Mouse (Mus musculus): ENCODE data around the gene Dazap2.
"Not testable (repeated sequence)": the region's sequence is repeated elsewhere in the genome, so short reads cannot be mapped to it uniquely, and the experiment has no call there.

Dazap2 gene

GRCm38 (mm10) chr15:100614996-100615824 lies at the start of gene Dazap2:
Gene Dazap2, plus strand, starts transcription at chr15:100615349.
- DNase-seq (ENCODE audit: low spot score in 2 of 2) = peak; percentile 95 to 98

DNA sequence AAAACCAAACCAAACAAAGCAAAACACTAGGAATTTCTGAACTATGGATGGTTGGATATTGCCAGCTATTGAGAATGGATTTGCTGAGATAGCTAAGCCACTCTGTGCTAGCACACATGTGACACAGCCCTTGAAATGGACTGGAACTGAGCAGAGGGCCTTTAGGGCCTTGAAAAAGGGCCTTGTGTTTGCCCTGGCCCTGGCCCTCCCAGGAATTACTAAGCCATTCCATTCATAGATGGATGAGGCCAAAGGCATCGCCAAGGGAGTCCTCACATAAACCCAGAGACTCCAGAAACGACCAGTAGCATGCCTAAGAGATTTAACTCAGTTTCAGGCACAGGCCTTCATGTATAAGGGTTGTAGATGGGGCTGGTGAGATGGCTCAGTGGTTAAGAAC lies 48.6 kb upstream of the Dazap2 start:
- DNase-seq (ENCODE audit: low spot score in 2 of 2) = no peak

DNA sequence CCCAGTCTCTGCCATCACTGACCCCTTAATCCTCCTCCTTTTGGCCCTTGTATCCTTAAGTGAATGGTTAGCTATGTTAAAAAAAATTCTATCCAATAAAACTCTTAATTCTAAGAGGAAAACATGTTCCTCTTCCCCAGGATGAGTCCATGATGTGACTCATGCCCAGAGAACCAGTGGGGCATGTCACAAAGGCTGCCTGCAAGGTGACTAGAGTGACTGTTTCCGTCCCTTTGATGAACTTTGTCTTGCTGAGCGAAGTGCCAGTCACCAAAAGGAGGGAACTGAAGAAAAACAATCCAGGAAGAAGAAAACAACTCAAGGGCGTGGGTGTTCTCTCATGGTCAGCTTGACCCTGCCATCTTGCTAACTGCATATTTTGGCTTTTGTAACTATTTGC lies 45.9 kb upstream of the Dazap2 start:
- no peak for DNase-seq (ENCODE audit: low spot score in 2 of 2)

- no peak for DNase-seq (ENCODE audit: low spot score in 2 of 2)
These were observed 41.2 kb upstream of the Dazap2 start for GRCm38 (mm10) chr15:100573946-100574345.

DNA sequence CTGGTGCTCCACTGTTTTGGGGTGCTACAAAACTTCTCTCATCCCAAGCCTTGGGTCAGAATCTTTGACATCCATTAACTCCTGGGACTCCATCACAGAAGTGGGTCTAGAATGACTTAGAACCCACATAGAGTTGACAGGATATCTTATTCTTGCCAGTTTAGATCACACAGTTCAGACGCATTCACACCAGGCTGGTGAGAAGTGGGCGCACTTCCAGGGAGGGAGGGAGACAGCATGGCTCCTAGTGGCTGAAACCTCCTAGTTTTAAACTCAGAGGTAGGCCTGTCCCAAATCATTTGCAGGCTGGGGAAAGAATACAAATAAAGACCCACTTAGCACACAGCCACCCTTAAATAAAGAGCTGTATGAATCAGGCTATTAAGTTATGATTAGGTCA lies 40.8 kb upstream of the Dazap2 start:
- no peak for DNase-seq (ENCODE audit: low spot score in 2 of 2)

DNA sequence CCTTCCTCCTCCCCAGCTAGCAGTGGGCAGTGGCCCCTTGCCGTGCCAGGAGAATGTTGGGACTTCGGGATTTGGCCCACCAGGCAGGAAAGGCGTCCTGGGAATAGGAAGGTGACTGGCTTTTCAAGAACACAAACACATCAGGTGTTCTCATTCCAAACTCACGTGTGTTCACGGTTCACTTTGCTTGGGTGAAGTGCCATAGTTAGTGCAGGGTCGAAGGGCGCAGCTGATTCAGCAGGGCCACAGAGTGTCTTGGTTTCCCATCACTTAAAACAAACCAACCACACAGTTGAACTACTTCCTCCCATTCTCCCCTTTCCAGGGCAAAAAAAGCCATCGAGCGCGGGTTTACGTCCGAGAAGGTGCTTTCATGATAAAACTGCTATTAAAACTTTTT lies 39.8 kb upstream of the Dazap2 start:
- no peak for DNase-seq (ENCODE audit: low spot score in 2 of 2)

GRCm38 (mm10) chr15:100576392-100576791 lies 38.8 kb upstream of the Dazap2 start:
- DNase-seq (ENCODE audit: low spot score in 2 of 2) = no peak

DNA sequence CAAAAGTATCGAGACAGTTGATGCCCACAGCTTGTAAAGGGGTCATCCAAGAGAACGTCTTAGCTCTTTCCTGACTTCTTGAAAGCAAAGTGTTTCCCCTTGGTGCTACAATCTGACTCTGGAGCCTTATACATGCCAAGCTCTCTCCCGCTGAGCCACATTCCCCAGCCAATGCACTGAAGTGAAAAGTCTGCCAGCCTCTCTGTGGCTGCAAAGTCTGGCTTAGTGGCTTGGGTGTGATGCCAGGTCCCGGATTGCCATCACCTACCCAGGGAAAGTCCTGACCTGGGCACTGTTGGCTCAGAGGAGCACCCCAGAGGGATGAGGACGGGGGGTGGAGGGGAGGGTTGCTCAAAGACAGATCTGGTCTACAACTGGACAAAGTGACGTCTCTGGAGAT lies 38.3 kb upstream of the Dazap2 start:
- DNase-seq (ENCODE audit: low spot score in 2 of 2) = no peak

- DNase-seq (ENCODE audit: low spot score in 2 of 2) = no peak
These were observed 37.2 kb upstream of the Dazap2 start for GRCm38 (mm10) chr15:100577972-100578371.

DNA sequence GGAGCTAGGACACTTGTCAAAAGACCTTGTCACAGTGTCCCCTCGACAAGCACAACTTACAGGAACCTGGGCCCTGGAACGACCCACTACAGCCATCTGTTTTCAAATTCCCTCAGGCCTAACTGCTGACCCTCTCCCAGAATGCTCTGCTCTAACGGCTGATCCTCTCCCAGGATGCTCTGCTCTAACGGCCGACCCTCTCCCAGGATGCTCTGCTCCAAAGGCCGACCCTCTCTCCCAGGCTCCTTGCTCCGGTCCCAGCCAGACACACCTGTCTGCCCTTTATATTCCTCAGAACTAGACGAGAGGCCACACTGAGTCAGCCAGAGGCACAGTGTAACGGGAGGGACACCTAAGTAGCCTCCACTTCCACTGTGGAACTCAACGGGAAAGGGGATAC lies 35.0 kb upstream of the Dazap2 start:
- no peak for DNase-seq (ENCODE audit: low spot score in 2 of 2)

DNA sequence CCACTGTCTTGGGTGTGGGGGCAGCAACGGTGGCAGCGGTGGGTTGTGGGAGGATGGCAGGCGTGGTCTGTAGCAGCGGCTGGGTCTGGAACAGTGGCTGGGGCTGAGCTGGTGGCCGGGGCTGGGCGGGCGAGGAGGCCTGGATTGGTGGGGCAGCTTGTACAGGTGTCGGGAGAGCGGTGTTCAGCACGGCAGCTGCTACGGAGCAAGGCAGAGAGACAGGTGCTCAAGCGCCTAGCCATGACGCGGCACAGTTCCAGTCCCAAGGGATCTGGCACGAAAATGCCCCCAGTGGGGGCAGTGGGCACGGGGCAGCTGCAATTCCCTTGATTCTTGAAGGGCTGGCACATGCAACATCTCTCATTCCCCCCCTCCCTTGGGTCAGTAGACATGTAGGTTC lies 29.2 kb upstream of the Dazap2 start:
- no peak for DNase-seq (ENCODE audit: low spot score in 2 of 2)

- no peak for DNase-seq (ENCODE audit: low spot score in 2 of 2)
These were observed 28.0 kb upstream of the Dazap2 start for GRCm38 (mm10) chr15:100587166-100587565.

DNA sequence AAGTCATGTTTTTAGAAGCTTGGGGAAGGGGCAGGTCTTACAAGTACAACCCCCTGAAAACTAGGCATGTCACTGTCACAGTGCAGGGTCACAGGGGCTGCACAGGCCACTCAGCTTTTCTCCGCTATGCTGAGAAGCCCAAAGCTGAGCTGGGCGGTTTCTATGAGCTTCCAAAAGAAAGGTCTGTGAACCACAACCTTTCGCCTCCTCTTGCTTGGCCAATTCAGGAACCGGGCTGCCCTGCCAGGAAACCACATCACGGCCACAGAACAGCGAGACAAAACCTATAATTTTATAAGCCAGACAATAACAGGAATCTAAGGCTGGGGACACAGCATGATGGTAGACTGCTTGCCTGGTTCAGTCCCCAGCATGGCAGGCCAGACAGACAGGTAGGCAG lies 26.9 kb upstream of the Dazap2 start:
- DNase-seq (ENCODE audit: low spot score in 2 of 2) = no peak

DNA sequence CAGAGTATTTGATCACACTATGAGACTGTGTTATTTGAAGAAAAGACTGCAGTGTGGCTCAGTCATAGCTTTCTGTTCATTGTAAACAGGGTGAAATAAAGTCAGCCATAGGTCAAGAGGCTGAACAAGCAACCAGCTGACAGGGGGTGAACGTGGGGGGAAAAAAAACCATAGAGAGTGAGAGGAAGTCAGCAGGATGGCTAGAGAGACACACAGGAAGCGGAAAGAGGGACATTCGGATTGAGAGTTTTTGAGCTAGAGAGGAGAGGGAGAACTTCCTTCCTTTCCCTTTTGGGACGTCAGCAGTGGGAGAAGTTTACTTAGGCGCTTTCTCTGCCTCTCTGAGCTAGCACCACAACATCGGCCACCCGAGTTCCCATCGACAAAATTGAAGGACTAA lies 24.7 kb upstream of the Dazap2 start:
- DNase-seq (ENCODE audit: low spot score in 2 of 2) = no peak

DNA sequence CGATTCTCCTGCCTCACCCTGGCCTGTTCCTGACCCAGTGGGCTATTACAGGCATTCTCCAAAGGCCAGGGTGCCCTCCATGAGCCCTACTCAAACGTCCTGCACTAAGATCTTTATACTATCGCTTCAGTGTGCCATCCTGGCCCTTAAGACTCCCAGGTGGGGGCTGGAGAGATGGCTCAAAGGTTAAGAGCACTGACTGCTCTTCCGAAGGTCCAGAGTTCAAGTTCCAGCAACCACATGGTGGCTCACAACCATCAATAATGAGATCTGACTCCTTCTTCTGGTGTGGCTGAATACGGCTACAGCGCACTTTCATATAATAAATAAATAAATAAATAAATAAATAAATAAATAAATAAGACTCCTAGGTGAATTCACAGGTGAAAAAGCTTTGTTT lies 22.3 kb upstream of the Dazap2 start:
- DNase-seq (ENCODE audit: low spot score in 2 of 2) = no peak

GRCm38 (mm10) chr15:100598287-100598882 lies 16.8 kb upstream of the Dazap2 start:
- no peak for DNase-seq (ENCODE audit: low spot score in 2 of 2)

GRCm38 (mm10) chr15:100598883-100599275 lies 16.3 kb upstream of the Dazap2 start:
- peak in 1 of 2 experiments; percentile 36 for DNase-seq (ENCODE audit: low spot score in 2 of 2)

DNA sequence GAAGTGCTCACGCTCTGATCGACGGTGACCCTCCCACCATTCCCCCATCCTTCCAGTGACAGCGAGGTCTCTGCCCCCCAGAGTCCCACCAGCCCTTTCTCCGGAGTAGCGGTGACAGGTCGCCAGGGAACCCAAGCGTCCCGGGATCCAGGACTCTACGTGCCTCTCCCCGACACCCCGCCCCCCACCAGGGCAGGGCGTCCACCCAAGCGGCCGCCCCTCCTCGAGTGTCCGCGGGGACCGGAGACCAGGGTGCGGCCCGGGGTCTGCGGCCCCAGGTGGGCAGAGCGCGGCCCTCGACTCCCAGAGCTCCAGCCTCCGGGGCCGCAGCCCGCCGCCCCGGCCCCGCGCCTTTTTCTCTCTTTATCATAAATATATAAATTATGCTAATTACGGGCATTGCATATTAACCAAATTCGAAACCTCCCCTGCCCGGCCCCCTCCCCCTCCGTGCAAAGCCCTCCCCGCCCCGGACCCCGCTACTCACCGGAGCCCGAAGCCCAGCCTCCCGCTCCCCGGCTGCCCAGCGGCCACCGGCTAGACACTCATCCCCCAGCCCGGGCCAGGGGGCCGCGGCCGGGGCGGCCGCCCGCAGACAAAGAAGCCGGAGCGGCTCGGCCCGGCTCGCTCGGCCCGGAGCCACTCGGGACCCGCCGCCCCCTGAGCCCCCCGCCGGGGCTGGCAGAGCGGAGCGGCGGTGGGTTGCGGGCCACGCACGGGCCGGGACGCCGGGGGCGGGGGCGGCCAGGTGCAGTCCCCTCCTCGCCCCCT lies 15.7 kb upstream of the Dazap2 start, which contains the start of gene Pou6f1:
Gene Pou6f1, minus strand, starts transcription at position 709 of the 771 bp plus-strand sequence.
- peak in 1 of 2 experiments; percentile 52 for DNase-seq (ENCODE audit: low spot score in 2 of 2)

- peak; percentile 52 to 81 for DNase-seq (ENCODE audit: low spot score in 2 of 2)
These were observed 15.0 kb upstream of the Dazap2 start for GRCm38 (mm10) chr15:100600047-100600695.

GRCm38 (mm10) chr15:100600696-100601272 lies 14.4 kb upstream of the Dazap2 start:
- no peak for DNase-seq (ENCODE audit: low spot score in 2 of 2)

GRCm38 (mm10) chr15:100601669-100602068 lies 13.5 kb upstream of the Dazap2 start:
- no peak for DNase-seq (ENCODE audit: low spot score in 2 of 2)

DNA sequence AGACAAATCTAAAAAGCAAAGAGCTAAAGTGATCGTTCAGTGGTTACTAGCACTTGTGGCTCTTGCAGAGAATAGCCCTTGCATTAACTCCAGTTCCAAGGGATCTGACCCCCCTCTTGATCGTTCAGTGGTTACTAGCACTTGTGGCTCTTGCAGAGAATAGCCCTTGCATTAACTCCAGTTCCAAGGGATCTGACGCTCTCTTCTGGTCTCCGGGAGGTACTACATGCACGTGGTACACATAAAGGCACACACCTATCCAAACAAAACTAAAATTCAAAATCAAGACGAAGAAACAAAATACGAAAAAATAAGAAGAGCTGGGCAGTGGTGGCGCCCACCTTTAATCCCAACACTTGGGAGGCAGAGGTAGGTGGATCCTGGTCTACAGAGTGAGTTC lies 8.5 kb upstream of the Dazap2 start:
- DNase-seq (ENCODE audit: low spot score in 2 of 2) = not testable (repeated sequence)

Data from cerebellum, postnatal 4 days (tissue).